Mouse (Mus musculus) splenic B cell, adult 2 months (primary cell): ENCODE data around the gene Tmem50b.

Experiments
- DNase-seq: peaks from one replicate; pipeline ENCODE4 v3.0.0-alpha.2; 2011; ENCODE audit warnings: low read depth, low spot score
- H3K27me3 ChIP-seq: 2 replicates; pipeline ENCODE4 v1.6.1; 2012; ENCODE audit warnings: mild to moderate bottlenecking, low read length, moderate library complexity, mixed read lengths; ENCODE audit not compliant: control insufficient read depth, poor library complexity, insufficient read depth, severe bottlenecking
- H3K36me3 ChIP-seq: 2 replicates; pipeline ENCODE4 v1.6.1; 2012; ENCODE audit warnings: mild to moderate bottlenecking, low read length, moderate library complexity, mixed read lengths; ENCODE audit not compliant: control insufficient read depth, poor library complexity, insufficient read depth, severe bottlenecking

Tmem50b gene

DNA sequence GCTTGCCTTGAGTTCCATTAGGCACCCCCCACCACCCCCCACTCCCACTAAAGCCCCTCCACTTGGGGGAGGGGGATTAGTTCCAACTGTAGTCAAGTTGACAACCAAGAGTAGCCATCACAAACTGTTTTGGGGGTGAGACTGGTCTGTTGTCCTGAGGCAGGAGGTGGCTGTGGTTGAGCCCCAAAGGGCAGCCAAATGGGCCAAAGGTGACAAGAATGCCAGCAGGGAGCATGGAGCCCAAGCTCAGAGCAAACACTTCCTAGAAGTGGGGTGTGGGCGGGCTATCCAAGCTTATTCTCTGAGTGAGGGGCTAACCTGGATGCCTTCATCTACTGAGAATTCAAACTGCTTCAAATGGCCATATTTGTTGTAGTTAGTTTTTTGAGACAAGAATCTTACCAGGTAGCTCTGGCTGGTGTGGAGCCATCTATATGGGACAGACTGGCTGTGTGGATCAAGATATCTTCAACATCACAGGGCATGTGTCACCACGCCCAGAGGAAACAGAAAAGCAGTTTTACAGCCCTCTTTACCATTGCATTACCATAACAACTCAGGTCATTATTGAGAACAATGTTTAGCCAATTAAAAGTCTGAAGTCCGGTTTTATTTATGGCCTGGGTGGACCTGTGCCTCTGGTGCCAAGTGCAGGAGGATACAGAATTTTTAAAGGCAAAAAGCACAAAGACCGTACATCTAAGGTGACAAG is 32.9 kb downstream of the Tmem50b start:
- no peak for DNase-seq
- H3K27me3 ChIP-seq = no peaks in the 10 kb centered on the region

DNA sequence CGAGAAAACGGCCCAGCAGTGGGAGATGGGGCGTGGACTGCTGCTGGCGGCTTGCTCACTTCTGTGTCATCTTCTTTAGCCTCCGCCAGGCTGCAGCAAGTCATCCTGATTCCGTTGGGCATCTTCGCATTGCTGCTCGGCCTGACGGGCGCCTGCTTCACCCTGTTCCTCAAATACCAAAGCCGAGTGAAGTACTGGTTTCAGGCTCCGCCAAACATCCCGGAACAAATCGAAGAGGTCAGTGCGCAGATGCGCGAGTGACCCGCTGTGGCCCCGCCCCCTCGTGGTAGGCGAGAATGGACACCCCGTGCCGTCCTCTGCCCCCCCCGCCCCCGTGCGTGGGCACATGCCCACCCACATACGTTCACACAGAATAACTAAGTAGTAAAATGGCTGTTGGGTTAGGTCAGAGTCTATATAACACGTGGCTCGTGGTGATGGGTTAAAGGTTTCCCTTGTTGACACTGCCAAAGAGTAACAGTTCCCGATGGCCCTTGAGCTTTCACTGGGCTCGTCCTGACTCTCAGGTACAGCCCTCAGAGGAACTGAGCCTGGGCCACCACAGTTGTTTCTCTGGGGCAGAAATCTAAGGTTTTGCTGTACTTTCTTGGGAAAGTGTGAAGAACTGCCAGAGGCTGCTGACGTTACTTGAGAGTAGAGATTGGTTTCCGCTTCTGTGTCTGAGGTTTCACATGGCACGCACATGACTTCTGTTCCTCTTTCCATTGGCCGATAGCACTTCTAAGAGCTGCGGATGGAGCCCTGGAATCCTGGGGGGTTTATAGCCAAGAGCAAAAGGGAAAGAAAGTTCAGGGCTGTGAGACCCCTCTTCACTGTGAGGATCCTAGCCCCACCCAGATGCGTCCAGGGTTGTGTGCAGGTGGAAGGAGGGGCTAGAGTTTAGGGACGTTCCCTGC is 35.8 kb downstream of the Tmem50b start:
- no peaks in the 10 kb centered on the region for H3K27me3 ChIP-seq
- peak; percentile 46 for DNase-seq
- peaks cover 41% of the 10 kb centered on the region for H3K36me3 ChIP-seq

More for the DNA sequence above, 32.9 kb downstream of the Tmem50b start:
- peaks cover 28% of the 10 kb centered on the region for H3K36me3 ChIP-seq

DNA sequence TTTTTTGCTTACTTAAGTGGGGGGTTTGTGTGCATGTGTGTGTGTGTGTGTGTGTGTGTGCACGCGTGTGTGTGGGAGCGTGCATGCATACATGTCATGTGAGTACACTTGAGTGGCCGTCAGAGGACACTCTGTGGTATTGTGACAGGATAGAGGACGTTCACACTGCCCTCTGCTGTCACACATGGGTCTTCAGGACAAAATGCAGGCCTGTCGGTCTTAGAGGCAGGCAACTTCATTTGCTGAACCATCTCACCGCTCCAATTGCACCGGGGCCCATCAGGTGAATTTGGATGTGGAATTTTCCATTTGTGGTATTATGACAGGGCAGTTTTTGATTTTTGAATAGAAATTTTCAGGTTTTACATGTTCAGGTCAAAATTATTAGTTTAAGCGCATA is 36.5 kb downstream of the Tmem50b start:
- Histone ChIP-seq H3K27me3 (no peaks in the 10 kb centered on the region), H3K36me3 (peaks cover 43% of the 10 kb centered on the region)
- DNase-seq = peak; percentile 80

DNA sequence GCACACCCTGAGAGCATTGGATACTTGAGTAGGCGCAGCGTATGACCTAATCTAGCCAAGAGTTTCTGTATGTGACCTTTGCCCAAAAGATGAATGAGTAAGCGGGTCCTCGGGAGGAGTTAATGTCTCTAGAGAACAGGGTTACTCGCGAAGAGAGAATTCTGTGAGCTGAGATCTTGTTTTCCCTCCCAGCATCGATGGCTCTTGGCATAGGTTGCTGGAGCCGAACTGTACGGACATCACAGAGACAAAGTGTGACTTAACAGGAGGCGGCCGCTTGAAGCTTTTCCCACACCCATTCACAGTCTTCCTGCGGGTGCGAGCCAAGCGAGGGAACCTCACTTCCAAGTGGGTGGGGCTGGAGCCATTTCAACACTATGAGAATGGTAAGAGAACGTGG is 39.9 kb downstream of the Tmem50b start:
- H3K27me3 ChIP-seq = no peaks in the 10 kb centered on the region
- H3K36me3 ChIP-seq = peaks cover 43% of the 10 kb centered on the region
- no peak for DNase-seq

DNA sequence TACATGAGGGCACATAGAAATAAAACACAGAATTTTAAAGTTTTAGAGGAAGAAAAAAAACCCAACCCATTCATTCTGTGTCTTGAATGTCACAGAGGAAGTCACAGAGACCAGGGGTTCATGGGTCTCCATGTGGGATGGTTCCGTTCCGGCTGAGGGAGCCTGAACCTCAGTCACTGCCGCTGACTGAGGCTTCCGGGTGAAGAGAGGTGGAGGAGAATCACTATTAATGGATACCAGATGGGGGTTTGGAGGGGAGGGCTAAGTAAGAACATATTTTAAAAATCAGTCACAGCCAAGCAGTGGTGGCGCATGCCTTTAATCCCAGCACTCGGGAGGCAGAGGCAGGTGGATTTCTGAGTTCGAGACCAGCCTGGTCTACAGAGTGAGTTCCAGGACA is 40.4 kb downstream of the Tmem50b start:
- Histone ChIP-seq H3K36me3 (peaks cover 40% of the 10 kb centered on the region), H3K27me3 (no peaks in the 10 kb centered on the region)
- no peak for DNase-seq

DNA sequence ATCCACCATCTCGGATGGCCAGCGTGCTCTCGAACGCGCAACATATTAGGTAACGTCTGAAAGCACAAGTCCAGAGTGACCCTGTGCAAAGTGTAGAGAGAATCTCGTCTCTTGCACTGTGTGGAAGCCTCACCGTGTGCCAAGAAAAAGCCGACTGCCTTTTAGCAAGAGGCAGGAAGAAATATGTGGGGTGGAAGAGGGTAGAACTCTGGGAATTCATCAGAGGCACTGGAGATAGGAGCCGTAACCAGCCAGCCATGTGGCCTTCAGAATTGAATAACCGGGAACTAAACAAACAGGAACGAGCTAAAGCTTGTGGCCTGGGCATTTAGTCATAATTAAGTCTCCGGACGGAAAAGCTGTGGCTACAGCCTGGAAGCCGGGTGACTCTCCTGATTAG is 40.9 kb downstream of the Tmem50b start:
- H3K27me3 ChIP-seq = no peaks in the 10 kb centered on the region
- H3K36me3 ChIP-seq = peaks cover 35% of the 10 kb centered on the region
- DNase-seq = no peak

DNA sequence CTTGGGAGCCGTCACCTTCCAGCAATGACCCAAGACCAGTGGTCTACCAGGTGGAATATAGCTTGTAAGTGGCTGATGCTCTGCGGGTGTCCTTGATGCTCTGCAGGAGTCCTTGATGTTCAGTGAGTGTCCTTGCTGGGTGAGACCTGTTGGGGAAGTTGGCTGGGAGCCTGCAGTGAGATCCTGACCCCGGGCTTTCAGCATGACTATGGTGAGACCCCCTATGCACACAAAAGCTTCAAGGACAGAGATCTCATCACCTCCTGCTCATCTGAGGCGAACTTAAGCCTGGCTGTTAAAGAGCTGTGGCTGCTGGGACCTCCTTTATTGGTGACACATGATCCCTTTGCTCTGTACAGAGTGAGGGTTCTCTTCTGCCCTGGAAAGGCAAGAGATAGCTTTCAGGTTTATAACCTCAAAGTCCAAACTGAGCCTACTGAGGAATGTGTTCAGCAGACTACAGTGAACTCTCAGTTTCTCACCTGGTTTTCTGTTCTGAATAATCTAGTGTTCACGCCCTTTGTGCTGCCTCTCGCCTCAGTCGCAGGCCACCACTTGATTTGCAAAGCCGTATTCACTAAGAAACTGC is 42.5 kb downstream of the Tmem50b start:
- no peak for DNase-seq
- Histone ChIP-seq H3K36me3 (peaks cover 27% of the 10 kb centered on the region), H3K27me3 (no peaks in the 10 kb centered on the region)

DNA sequence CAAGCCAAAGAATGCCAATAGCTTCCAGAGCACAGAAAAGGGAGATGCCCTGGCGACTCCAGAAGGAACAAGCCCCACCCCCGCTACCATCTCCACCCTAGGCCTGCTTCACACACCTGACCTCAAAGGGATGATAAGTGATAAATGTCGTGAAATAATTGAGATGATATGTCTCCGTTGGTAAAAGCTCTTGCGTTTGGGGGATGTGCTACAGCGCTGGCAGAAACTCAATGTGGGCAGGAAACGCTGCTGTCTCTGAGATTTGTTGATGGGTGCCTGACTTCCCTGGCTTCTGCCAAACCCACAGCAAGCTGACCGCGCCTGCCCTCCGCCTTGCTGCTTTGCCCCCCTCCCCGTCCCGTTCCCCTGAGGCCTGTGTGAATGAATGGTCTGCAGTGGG is 44.0 kb downstream of the Tmem50b start:
- H3K27me3 ChIP-seq = no peaks in the 10 kb centered on the region
- H3K36me3 ChIP-seq = peaks cover 24% of the 10 kb centered on the region
- DNase-seq = peak; percentile 37

DNA sequence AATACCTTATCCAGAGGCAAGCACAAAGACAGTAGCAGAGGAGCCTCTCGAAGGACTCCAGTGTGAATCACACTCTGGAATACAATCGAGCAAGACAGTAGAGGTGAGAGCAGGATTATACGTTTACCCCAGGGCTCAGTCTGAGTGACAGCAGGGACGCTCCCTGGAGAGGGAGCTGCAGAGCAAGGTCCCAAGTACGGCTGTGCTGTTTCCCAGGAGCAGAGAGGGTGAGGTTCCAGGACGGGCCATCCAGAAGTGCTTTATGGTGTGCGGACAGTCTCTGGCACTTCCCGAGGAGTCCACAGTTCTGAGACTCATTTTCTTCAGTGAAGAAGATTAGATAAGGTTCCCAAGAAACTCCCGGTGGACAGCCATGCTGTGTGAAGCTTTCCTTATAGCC is 45.5 kb downstream of the Tmem50b start:
- no peaks in the 10 kb centered on the region for H3K27me3 ChIP-seq
- peaks cover 14% of the 10 kb centered on the region; the same call in 1 of the 2 replicates for H3K36me3 ChIP-seq
- DNase-seq = no peak

DNA sequence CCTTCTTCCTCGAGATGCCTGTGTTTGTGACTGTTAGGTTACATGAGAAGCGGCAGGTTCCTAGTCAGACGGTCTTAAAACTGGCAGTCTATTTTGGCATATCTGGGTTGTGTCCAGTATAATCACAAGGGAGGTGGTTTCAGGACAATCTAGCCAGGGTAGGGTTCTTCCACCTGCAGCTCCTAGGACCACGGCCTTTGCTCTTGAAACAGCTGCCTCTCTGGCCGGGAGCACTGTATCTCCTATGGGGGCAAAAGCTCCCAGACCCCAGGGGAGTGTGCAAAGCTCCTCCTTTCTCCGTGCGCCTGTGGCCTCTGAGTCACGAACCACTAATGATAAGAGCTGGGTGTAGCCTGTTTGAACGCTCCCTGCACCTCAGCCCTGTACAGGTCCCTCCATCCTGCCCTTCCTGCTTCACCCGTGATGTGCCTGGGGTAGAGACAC is 46.5 kb downstream of the Tmem50b start:
- no peaks in the 10 kb centered on the region for H3K27me3 ChIP-seq
- DNase-seq = no peak
- peaks cover 10% of the 10 kb centered on the region; the same call in 1 of the 2 replicates for H3K36me3 ChIP-seq

DNA sequence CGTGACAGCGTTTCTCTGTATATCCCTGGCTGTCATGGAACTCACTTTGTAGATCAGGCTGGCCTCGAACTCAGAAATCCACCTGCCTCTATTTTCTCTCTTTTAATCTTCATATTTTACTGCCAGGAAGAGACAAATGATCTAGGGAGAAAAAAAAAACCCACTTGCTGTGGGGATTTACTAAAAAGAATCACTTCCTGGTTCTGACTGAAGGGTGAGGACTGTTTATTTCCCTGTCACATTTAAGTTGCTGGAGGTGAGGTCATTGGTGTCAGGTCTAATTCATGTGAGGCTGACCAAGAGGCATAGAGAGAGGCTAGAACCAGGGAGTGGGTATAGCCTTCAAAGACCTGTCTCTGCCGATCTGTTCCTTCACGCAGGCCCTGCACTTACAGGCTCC is 48.0 kb downstream of the Tmem50b start:
- Histone ChIP-seq H3K27me3 (no peaks in the 10 kb centered on the region), H3K36me3 (peaks cover 2% of the 10 kb centered on the region; the same call in 1 of the 2 replicates)
- peak; percentile 69 for DNase-seq

DNA sequence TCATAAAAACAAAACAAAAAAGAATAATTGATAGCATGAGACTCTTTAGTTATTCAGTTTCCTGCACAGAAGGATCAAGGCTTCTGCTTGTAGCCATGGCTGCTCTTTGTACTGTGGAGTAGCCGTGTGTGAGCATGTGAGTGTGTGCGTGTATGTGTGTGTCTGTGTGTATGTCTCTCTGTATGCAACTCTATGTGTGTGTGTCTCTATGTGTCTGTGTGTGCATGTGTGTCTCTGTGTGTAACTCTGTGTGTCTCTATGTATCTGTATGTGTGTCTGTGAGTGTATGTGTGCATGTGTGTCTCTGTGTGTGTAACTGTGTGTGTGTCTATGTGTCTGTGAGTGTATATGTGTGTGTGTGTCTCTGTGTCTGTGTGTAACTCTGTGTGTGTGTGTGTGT is 48.6 kb downstream of the Tmem50b start:
- no peak for DNase-seq

DNA sequence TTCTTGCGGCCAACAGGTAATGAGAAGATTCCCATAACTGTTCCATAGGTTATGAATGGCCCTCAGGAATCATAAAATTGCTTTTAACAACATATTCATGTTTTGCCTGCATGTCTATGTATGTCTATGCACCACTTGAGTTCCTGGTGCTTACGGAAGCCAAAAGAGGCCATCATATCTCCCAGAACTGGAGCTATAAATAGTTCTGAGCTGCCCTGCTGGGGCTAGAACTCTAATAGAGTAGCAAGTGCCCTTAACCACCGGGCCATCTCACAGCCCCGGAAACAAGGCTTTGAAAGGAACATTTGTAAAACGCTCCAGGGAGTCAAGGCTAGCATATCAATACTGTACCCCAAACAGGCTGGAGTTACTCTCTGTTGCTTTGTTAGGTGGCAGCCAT is 49.0 kb downstream of the Tmem50b start:
- Histone ChIP-seq H3K27me3 (no peaks in the 10 kb centered on the region), H3K36me3 (peaks cover 2% of the 10 kb centered on the region; the same call in 1 of the 2 replicates)
- DNase-seq = no peak

More for the DNA sequence above, 48.6 kb downstream of the Tmem50b start:
- Histone ChIP-seq H3K27me3 (no peaks in the 10 kb centered on the region), H3K36me3 (peaks cover 2% of the 10 kb centered on the region; the same call in 1 of the 2 replicates)

DNA sequence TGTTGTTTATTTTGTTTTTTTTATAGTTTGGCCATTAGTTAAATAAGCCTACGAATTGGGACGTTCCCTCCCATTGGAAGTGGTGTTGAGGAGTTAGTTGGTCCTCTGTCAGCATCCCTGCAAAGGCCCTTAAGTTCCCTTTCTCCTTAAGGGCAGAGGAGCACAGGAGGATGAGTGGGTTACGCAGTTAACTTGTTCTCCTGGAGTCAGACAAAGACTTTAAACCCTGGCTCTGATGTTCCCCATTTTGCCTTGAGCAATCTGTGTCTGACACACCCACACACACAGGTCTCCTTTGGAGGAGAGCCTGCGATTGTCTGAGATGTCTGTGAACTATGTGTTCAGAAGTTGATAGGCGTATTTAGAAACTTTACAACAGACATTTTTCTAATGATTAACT is 49.6 kb downstream of the Tmem50b start:
- no peaks in the 10 kb centered on the region for H3K27me3 ChIP-seq
- H3K36me3 ChIP-seq = peaks cover 2% of the 10 kb centered on the region; the same call in 1 of the 2 replicates
- DNase-seq = no peak
